ENCODE assay signal across 10 mouse cellular contexts in genomic region chr16:95466548-95466947, GRCm38 (mm10).
A peak's percentile ranks its signal among the peaks of the same experiment; 100 is the strongest.
DNase-seq lines count a peak whose midpoint lies in the region; ATAC-seq and TF ChIP-seq lines count a peak whose summit lies in the region.
"Had no signal": no experiment of that assay in that cellular context is flagged by ENCODE, and none has a peak within 500 bp of the region (broad histone marks: within the 10 kb centered on the region; RNA-seq: fewer than 3 reads in every experiment).

No protein-coding gene starts in this region.

- no peak for ATAC-seq in heart, postnatal 0 days (ENCODE audit: insufficient read depth, low read depth)
- ATAC-seq in midbrain, embryonic 15.5 days (replicated peaks) = 0 out of 2 replicates have a peak, but pooled peaks have one; percentile 66
- no peak for ATAC-seq in frontal cortex, adult (ENCODE audit: low TSS enrichment)

- no peaks in the 10 kb centered on the region for H3K27me3 ChIP-seq in heart, postnatal 0 days (ENCODE audit: control insufficient read depth, insufficient read depth, low read length)
- H3K27me3 ChIP-seq in heart, embryonic 10.5 days (ENCODE audit: insufficient read depth, poor library complexity, severe bottlenecking) = no peaks in the 10 kb centered on the region
- H3K27me3 ChIP-seq in midbrain, embryonic 15.5 days (replicated peaks) = no peaks in the 10 kb centered on the region
- H3K27me3 ChIP-seq: embryonic facial prominence, embryonic 13.5 days; heart, embryonic 15.5 days had no signal

- no peak overlapping the region for H3K9ac ChIP-seq in heart, postnatal 0 days (replicated peaks; ENCODE audit: low read depth, low read length)
- H3K9ac ChIP-seq in midbrain, embryonic 15.5 days = no peak overlapping the region
- H3K9ac ChIP-seq: embryonic facial prominence, embryonic 13.5 days; heart, embryonic 15.5 days had no signal

- TF ChIP-seq EP300 in heart, postnatal 0 days (IDR thresholded peaks at IDR 0.05; ENCODE audit: low read depth) = no peak

- no peaks in the 10 kb centered on the region for H3K4me1 ChIP-seq in heart, postnatal 0 days (ENCODE audit: control insufficient read depth, insufficient read depth)
- peaks cover 18% of the 10 kb centered on the region for H3K4me1 ChIP-seq in heart, embryonic 10.5 days
- peaks cover 8% of the 10 kb centered on the region for H3K4me1 ChIP-seq in lung, adult 2 months (ENCODE audit: control insufficient read depth, insufficient read depth, low read length)
- H3K4me1 ChIP-seq in midbrain, embryonic 15.5 days = peaks cover 11% of the 10 kb centered on the region

- H3K27ac ChIP-seq in heart, postnatal 0 days (ENCODE audit: low read depth) = no peak overlapping the region
- no peak overlapping the region for H3K27ac ChIP-seq in heart, embryonic 10.5 days
- H3K27ac ChIP-seq in midbrain, embryonic 15.5 days = no peak overlapping the region
- H3K27ac ChIP-seq: heart, embryonic 15.5 days had no signal

- H3K36me3 ChIP-seq in heart, postnatal 0 days (replicated peaks; ENCODE audit: control insufficient read depth, insufficient read depth, low read length) = no peaks in the 10 kb centered on the region
- no peaks in the 10 kb centered on the region for H3K36me3 ChIP-seq in heart, embryonic 10.5 days
- no peaks in the 10 kb centered on the region for H3K36me3 ChIP-seq in midbrain, embryonic 15.5 days (replicated peaks)
- H3K36me3 ChIP-seq: embryonic facial prominence, embryonic 13.5 days; heart, embryonic 15.5 days had no signal

- WGBS in heart, postnatal 0 days = 91% methylated on average over 1 of the region's 1 CpGs
- WGBS in heart, embryonic 10.5 days = 92% methylated on average over 1 of the region's 1 CpGs
- 89% methylated on average over 1 of the region's 1 CpGs for WGBS in lung, adult 2 months
- 81% methylated on average over 1 of the region's 1 CpGs for WGBS in midbrain, embryonic 15.5 days

- no peaks in the 10 kb centered on the region for H3K9me3 ChIP-seq in heart, postnatal 0 days (replicated peaks; ENCODE audit: control insufficient read depth, low read length)
- no peaks in the 10 kb centered on the region for H3K9me3 ChIP-seq in heart, embryonic 10.5 days
- no peaks in the 10 kb centered on the region for H3K9me3 ChIP-seq in midbrain, embryonic 15.5 days
- H3K9me3 ChIP-seq: embryonic facial prominence, embryonic 13.5 days; heart, embryonic 15.5 days had no signal

- TF ChIP-seq CTCF in heart, postnatal 0 days (IDR thresholded peaks at IDR 0.05; ENCODE audit: low read depth) = peak; percentile 40
- TF ChIP-seq CTCF in lung, adult 2 months (IDR thresholded peaks at IDR 0.05; ENCODE audit: insufficient read depth, low read length) = no peak
- peak; percentile 63; the same call in 1 of the 2 replicates for TF ChIP-seq CTCF in brain, embryonic 14.5 days (IDR thresholded peaks at IDR 0.05; ENCODE audit: borderline replicate concordance, extremely low read depth, insufficient read depth, insufficient read length)

- no peak overlapping the region for H3K4me2 ChIP-seq in heart, postnatal 0 days (ENCODE audit: low read depth, low read length)
- H3K4me2 ChIP-seq in midbrain, embryonic 15.5 days = no peak overlapping the region
- H3K4me2 ChIP-seq: embryonic facial prominence, embryonic 13.5 days; heart, embryonic 15.5 days had no signal

- TF ChIP-seq POLR2A in lung, adult 2 months (IDR thresholded peaks at IDR 0.05; ENCODE audit: borderline replicate concordance, extremely low read depth, low read depth, low read length) = no peak
- TF ChIP-seq POLR2A in brain, embryonic 14.5 days (IDR thresholded peaks at IDR 0.05; ENCODE audit: borderline replicate concordance, extremely low read depth, insufficient read depth, insufficient read length, poor library complexity, severe bottlenecking) = no peak

- no peak for DNase-seq in heart, postnatal 0 days (ENCODE audit: low spot score)
- no peak for DNase-seq in heart, embryonic 10.5 days (ENCODE audit: low spot score)
- DNase-seq in lung, postnatal 10 days = peak; percentile 60
- no peak for DNase-seq in lung, adult 2 months
- peak; percentile 80 for DNase-seq in brain, embryonic 14.5 days (ENCODE audit: low read depth)
- DNase-seq in spleen, postnatal 10 days (ENCODE audit: low spot score in 2 of 2) = no peak

- no peak overlapping the region for H3K4me3 ChIP-seq in heart, postnatal 0 days (ENCODE audit: low read depth, low read length)
- H3K4me3 ChIP-seq in heart, embryonic 10.5 days = no peak overlapping the region
- no peak overlapping the region for H3K4me3 ChIP-seq in lung, adult 2 months (replicated peaks; ENCODE audit: extremely low read depth, low read depth, low read length)
- no peak overlapping the region for H3K4me3 ChIP-seq in midbrain, embryonic 15.5 days
- H3K4me3 ChIP-seq: embryonic facial prominence, embryonic 13.5 days; heart, embryonic 15.5 days had no signal

Comparison
In these comparisons a context has a peak if more than half of its experiments do, and no peak if none do; other contexts are left out.
1. DNase-seq: peak in lung, postnatal 10 days (single experiment) and brain, embryonic 14.5 days (single experiment); none in heart, postnatal 0 days (single experiment), heart, embryonic 10.5 days (single experiment), lung, adult 2 months (single experiment) and spleen, postnatal 10 days (0 of 2).